Mouse (Mus musculus): ENCODE data around the gene Plekho2. TPM values are rescaled to one million over a fixed set of nuclear protein-coding genes. Genes with fewer than 3 reads are reported as not detected.
A peak's percentile ranks its signal among the peaks of the same experiment; 100 is the strongest.

Plekho2 gene
- polyA plus RNA-seq, 1 experiment from 2014 or later = 17.0 TPM

DNA sequence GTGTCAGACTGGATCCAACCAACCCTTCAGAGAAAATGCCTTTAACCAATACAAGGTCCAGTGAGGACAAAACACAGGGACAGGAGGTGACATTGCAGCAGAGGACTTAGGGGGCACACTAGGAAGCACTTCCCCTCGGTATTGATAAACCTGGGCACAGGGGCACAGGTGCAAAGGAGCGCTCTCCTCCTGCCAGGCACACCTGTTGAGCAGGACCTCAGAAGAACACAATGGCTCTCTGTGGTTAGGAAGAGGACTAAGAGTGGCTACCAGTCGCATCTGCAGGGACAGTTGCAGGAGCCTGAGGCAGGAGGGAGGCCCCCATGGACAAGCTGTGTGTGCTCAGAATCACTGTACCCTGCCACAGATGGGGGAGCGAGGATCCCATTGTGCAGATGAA lies 43.3 kb downstream of the Plekho2 start:
- no peak overlapping the region for H3K4me3 ChIP-seq (replicated peaks)
- H3K9ac ChIP-seq = no peak overlapping the region
- H3K27ac ChIP-seq = no peak overlapping the region
- no peak overlapping the region for H3K4me2 ChIP-seq
- H3K36me3 ChIP-seq = no peaks in the 10 kb centered on the region
- no peak for ATAC-seq (ENCODE audit: insufficient read depth, low FRiP score, low read depth)
- no peaks in the 10 kb centered on the region for H3K27me3 ChIP-seq (replicated peaks)
- no peaks in the 10 kb centered on the region for H3K9me3 ChIP-seq
- WGBS = 74% methylated on average over 4 of the region's 4 CpGs
- peaks cover 1% of the 10 kb centered on the region; the same call in 1 of the 2 replicates for H3K4me1 ChIP-seq

DNA sequence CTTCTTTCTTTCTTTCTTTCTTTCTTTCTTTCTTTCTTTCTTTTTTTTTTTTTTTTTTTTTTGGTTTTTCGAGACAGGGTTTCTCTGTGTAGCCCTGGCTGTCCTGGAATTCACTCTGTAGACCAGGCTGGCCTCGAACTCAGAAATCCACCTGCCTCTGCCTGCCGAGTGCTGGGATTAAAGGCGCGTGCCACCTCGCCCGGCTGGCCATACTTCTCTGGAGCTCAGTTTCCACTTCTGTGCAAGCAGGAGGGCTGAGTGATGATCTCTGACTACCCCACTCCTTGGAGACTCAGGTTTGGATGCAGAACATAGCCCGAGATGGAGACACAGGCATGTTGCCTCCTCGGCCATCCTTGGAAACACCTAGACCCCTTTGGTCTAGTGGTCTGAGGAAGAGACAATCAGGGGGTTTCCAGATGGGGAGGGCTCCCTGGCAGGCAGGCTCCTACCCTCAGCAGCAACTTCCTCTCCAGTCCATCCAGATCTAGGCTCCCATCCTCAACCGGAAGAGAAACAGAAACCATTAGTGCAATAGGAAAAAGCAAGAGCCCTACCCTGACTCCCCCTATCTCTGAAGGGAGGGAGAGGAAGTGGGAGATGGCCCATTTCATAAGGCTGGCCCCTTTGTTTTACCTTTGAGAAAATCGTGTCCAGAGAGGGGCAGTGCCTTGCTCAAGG lies 43.9 kb downstream of the Plekho2 start:
- Histone ChIP-seq H3K4me3 (replicated peaks) (no peak overlapping the region), H3K4me2 (no peak overlapping the region), H3K27ac (no peak overlapping the region), H3K9ac (no peak overlapping the region), H3K9me3 (no peaks in the 10 kb centered on the region), H3K4me1 (no peaks in the 10 kb centered on the region), H3K36me3 (no peaks in the 10 kb centered on the region), H3K27me3 (replicated peaks) (no peaks in the 10 kb centered on the region)
- no peak for ATAC-seq (ENCODE audit: insufficient read depth, low FRiP score, low read depth)
- WGBS = 76% methylated on average over 11 of the region's 11 CpGs

DNA sequence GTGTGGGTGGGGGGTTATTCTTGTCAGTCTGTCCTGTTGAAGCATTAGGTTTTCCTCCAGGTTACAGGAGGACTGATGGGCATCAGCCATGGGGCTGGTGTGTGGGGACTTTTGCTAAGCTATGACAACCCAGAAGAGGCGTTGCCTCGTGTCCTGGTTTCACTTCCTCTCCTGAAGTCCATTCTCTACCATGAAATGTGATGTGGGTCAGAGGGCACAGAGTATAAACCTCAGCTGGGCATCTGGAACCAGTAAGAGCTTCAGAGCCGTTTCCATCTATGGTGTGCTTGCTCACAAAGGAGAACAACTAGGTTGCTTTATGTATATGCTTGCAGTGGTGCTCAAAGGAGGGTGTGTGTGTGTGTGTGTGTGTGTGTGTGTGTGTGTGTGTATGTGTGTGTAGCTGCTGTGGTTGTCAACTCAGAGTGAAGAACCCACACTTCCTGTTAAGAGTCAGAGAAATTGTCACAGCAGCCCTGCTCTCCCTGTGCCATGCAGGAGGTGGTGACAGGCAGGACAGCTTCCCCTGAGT lies 44.6 kb downstream of the Plekho2 start:
- ATAC-seq (ENCODE audit: insufficient read depth, low FRiP score, low read depth) = no peak
- H3K36me3 ChIP-seq = no peaks in the 10 kb centered on the region
- no peaks in the 10 kb centered on the region for H3K4me1 ChIP-seq
- H3K4me2 ChIP-seq = no peak overlapping the region
- no peak overlapping the region for H3K9ac ChIP-seq
- no peak overlapping the region for H3K4me3 ChIP-seq (replicated peaks)
- WGBS = 60% methylated on average over 3 of the region's 3 CpGs
- H3K9me3 ChIP-seq = no peaks in the 10 kb centered on the region
- H3K27me3 ChIP-seq (replicated peaks) = no peaks in the 10 kb centered on the region
- no peak overlapping the region for H3K27ac ChIP-seq

DNA sequence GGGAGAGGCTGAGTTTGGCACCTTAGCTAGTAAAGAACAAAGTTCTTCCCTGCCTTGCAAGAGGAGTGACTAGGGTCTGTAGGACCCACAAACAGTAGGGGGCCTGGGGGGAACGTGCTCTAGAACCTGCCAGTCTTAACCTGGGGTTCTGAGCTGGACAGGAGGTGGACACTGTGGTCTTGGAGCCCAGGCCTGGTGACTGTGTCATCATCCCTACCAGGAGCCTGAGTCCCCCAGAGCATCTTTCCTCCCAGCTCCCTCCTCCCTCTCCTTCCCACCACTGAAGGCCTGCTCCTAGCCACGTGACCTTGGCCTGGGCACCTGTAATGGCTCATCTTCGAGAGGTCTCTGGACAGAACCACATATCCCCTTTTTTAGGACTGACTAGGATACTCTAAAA lies 45.7 kb downstream of the Plekho2 start:
- H3K4me3 ChIP-seq (replicated peaks) = no peak overlapping the region
- no peak for ATAC-seq (ENCODE audit: insufficient read depth, low FRiP score, low read depth)
- no peak overlapping the region for H3K27ac ChIP-seq
- no peaks in the 10 kb centered on the region for H3K27me3 ChIP-seq (replicated peaks)
- WGBS = 90% methylated on average over 3 of the region's 3 CpGs
- H3K9me3 ChIP-seq = no peaks in the 10 kb centered on the region
- H3K4me2 ChIP-seq = no peak overlapping the region
- H3K36me3 ChIP-seq = no peaks in the 10 kb centered on the region
- no peaks in the 10 kb centered on the region for H3K4me1 ChIP-seq
- no peak overlapping the region for H3K9ac ChIP-seq

DNA sequence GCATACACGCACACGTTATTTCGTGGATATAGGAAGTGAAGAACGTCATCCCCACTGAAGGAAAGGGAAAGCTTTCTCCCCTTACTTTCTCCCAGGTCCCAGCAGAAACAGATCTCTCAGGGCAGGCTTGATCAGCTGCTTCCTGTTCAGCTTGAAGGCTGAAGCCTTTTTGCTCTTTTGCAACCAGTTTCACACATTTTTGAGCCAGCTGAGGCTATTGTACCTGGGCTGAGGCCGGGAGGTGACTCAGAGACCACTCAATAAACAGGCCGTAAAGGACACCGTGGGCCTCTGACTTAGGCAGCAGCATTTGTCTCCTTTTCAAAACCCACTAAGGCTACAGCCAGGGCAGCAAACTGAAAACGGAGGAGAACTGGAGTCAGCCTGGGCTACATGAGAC lies 46.9 kb downstream of the Plekho2 start:
- no peak overlapping the region; the same call in 1 of the 2 replicates for H3K27ac ChIP-seq
- WGBS = 66% methylated on average over 8 of the region's 8 CpGs
- H3K4me3 ChIP-seq (replicated peaks) = no peak overlapping the region
- no peaks in the 10 kb centered on the region for H3K36me3 ChIP-seq
- no peaks in the 10 kb centered on the region for H3K27me3 ChIP-seq (replicated peaks)
- no peak overlapping the region for H3K9ac ChIP-seq
- no peaks in the 10 kb centered on the region for H3K9me3 ChIP-seq
- ATAC-seq (ENCODE audit: insufficient read depth, low FRiP score, low read depth) = no peak
- no peak overlapping the region for H3K4me2 ChIP-seq
- 0 out of 2 replicates have a peak, but pooled peaks cover 4% of the 10 kb centered on the region for H3K4me1 ChIP-seq

DNA sequence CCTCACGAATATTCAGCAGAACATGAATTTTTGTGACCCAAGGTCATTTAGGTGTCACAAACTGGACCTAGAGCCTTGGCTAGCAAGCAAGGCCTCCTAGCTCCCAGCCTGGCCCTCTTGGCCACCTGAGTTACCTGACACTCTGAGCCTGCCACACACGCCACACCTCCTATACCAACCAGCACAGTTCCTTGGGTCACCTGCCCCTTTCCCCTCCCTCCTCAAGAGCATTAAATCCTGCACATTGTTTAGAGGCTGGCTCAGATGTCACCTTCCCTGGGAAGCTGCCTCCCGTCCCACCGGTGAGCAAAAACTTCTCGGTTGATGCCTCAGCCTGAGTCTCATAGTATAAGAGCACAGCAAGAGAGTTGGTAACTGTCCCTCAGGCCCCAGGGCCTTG lies 48.6 kb downstream of the Plekho2 start:
- H3K27ac ChIP-seq = no peak overlapping the region
- no peak overlapping the region for H3K9ac ChIP-seq
- no peaks in the 10 kb centered on the region for H3K36me3 ChIP-seq
- H3K9me3 ChIP-seq = no peaks in the 10 kb centered on the region
- no peak overlapping the region for H3K4me3 ChIP-seq (replicated peaks)
- no peak for ATAC-seq (ENCODE audit: insufficient read depth, low FRiP score, low read depth)
- 0 out of 2 replicates have a peak, but pooled peaks cover 4% of the 10 kb centered on the region for H3K4me1 ChIP-seq
- no peaks in the 10 kb centered on the region for H3K27me3 ChIP-seq (replicated peaks)
- WGBS = 72% methylated on average over 5 of the region's 5 CpGs
- no peak overlapping the region for H3K4me2 ChIP-seq

DNA sequence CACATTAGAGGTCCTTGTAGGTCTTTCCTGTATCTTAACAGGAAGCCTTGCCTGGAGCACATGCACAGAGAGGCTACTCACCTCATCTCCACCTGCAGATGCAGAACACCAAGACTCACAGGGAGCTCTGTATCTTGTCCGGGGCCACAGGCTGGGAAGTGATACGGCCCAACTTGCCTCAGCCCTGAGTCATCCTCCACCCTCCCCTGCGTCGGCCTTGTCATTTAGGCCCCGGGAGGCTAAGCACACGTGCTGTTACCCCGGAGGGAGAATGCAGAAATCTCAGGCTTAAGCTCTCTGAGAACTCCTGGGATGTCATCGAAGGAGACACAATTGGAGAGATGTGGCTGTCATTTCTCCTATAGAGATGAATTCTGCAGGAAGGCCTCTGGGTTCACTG lies 50.2 kb downstream of the Plekho2 start:
- H3K4me3 ChIP-seq (replicated peaks) = no peak overlapping the region
- H3K36me3 ChIP-seq = no peaks in the 10 kb centered on the region
- H3K9ac ChIP-seq = no peak overlapping the region
- H3K27me3 ChIP-seq (replicated peaks) = no peaks in the 10 kb centered on the region
- no peaks in the 10 kb centered on the region for H3K9me3 ChIP-seq
- WGBS = 63% methylated on average over 8 of the region's 8 CpGs
- no peak overlapping the region for H3K4me2 ChIP-seq
- H3K4me1 ChIP-seq = 0 out of 2 replicates have a peak, but pooled peaks cover 4% of the 10 kb centered on the region
- ATAC-seq (ENCODE audit: insufficient read depth, low FRiP score, low read depth) = peak; percentile 68; the same call in 1 of the 2 replicates
- no peak overlapping the region for H3K27ac ChIP-seq

DNA sequence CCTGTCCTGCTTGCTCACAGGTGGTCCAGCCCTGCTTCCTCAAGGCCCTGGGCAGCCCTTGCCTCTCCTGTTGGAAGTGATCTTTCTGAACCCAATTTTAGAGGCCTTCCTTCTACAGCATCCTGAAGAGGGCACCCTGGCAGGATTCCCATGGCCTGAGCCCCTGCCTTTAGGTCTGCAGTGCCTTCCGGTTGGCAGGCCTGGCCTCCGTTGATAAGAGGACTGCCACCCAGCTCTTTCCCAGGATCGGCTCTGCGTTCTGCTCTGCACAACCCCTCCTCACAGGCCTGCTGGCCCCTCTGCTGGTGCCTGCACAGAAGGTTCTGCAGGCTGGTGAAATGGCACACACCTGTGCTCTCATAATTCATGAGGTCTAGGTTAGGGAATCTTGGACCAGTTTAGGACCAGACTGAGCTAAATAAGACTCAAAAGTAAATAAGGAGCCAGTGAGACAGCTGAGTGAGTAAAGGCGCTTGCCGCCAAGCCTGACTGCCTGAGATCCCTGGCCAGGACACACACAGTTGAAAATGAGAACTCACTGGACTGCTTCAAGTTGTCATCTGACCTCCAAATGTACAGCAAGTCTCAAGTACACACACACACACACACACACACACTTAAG lies 51.3 kb downstream of the Plekho2 start:
- Histone ChIP-seq H3K9me3 (no peaks in the 10 kb centered on the region), H3K4me3 (replicated peaks) (no peak overlapping the region), H3K36me3 (no peaks in the 10 kb centered on the region), H3K9ac (no peak overlapping the region), H3K27me3 (replicated peaks) (no peaks in the 10 kb centered on the region), H3K4me1 (0 out of 2 replicates have a peak, but pooled peaks cover 7% of the 10 kb centered on the region), H3K27ac (no peak overlapping the region), H3K4me2 (no peak overlapping the region)
- WGBS = 64% methylated on average over 6 of the region's 6 CpGs
- peak; percentile 71; the same call in 1 of the 2 replicates for ATAC-seq (ENCODE audit: insufficient read depth, low FRiP score, low read depth)

DNA sequence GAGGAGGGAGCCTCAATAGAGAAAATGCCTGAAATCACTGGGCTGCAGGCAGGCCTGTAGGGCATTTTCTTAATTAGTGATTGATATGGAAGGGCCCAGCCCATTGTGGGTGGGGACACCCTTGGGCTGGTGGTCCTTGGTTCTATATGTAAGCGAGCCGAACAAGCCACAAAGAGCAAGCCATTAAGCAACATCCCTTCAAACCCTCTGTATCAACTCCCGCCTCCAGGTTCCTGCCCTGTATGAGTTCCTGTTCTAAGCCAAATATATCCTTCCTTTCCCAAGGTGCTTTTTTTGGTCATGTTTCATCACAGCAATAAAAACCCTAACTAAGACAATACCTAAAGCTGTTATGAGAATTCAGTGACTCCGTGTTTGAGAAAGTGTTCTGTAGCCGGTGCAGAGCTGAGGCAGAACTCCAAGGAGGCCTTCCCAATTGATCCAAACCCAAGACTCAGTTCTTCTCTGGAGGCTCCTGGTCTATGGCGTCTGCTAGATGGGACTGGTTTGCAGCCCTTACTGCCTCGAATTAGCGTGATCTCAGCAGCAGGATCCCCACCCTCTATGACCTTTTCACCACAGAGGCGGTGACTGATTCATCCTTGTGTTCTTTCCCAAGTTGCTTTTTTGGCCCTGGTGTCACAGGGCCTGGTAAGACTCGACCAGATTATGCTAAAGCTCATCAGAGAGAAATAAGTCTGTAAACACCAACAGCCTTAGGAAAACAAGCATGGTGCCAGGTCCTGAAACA lies 54.2 kb downstream of the Plekho2 start:
- no peaks in the 10 kb centered on the region for H3K9me3 ChIP-seq
- no peak for ATAC-seq (ENCODE audit: insufficient read depth, low FRiP score, low read depth)
- no peaks in the 10 kb centered on the region for H3K27me3 ChIP-seq (replicated peaks)
- peaks cover 9% of the 10 kb centered on the region; the same call in 1 of the 2 replicates for H3K4me1 ChIP-seq
- H3K9ac ChIP-seq = no peak overlapping the region
- no peak overlapping the region for H3K4me2 ChIP-seq
- WGBS = 79% methylated on average over 10 of the region's 10 CpGs
- no peak overlapping the region for H3K27ac ChIP-seq
- H3K4me3 ChIP-seq (replicated peaks) = no peak overlapping the region
- no peaks in the 10 kb centered on the region for H3K36me3 ChIP-seq

DNA sequence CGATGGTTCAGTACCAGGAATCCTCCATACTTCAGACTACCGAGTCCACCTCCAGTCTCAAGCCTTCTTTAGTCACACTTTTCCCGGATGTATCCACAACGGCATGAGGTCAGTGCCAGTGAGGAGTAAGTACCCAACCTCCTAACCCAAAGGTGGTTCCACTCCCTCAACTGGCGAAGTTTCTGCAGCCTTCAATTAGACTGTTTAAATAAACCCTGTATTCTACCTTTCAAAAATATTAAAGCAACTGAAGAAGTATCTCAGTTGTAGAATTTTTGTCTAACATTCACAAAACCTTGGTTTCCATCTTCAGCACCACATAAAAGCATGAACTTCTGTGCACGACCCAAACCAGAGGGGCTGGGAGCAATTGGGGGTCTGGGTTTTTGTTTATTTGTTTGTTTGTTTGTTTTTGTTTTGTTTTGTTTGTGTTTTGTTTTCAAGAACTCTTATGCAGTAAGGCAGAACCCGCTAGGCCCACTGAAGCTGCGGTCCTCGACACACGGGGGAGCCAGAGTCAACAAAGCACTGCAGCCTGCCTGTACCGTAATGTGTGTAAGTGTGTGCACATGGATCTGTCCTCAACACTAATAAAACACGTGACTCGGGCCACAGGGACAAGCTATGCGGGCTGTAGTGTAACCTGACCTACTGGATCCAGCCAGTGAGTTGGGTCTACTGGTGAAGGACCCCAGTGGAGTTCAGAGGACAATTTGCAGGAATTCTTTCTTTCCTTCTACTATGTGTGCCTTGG lies 56.1 kb downstream of the Plekho2 start:
- H3K9ac ChIP-seq = no peak overlapping the region
- WGBS = 24% methylated on average over 14 of the region's 14 CpGs
- no peak overlapping the region for H3K4me3 ChIP-seq (replicated peaks)
- H3K9me3 ChIP-seq = no peaks in the 10 kb centered on the region
- no peak overlapping the region for H3K4me2 ChIP-seq
- H3K27ac ChIP-seq = no peak overlapping the region
- H3K4me1 ChIP-seq = peaks cover 14% of the 10 kb centered on the region; the same call in 1 of the 2 replicates
- H3K36me3 ChIP-seq = no peaks in the 10 kb centered on the region
- peak; percentile 82 for ATAC-seq (ENCODE audit: insufficient read depth, low FRiP score, low read depth)
- H3K27me3 ChIP-seq (replicated peaks) = no peaks in the 10 kb centered on the region

DNA sequence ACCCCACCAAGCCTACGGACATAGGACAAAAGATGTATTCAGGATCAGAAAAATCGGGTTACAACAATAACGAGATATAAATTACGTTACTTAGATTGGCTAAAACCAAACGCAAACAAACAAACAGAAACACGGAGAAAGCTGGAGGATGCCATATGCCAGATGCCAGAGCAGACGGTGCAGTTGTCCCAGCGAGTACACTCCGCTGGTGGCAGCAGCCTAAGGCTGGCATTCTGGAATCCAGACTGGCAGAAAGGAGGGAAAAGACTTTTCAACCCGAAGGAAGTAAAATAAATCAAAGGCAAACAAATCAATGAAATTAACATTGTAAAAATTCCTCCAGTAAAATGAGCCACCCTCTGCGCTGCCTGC lies 59.3 kb downstream of the Plekho2 start:
- no peaks in the 10 kb centered on the region for H3K27me3 ChIP-seq (replicated peaks)
- no peak for ATAC-seq (ENCODE audit: insufficient read depth, low FRiP score, low read depth)
- peak overlapping the region; percentile 23 for H3K4me3 ChIP-seq (replicated peaks)
- no peak overlapping the region for H3K9ac ChIP-seq
- H3K27ac ChIP-seq = no peak overlapping the region
- peaks cover 10% of the 10 kb centered on the region; the same call in 1 of the 2 replicates for H3K4me1 ChIP-seq
- 22% methylated on average over 11 of the region's 11 CpGs for WGBS
- H3K4me2 ChIP-seq = peak overlapping the region; percentile 51
- H3K36me3 ChIP-seq = no peaks in the 10 kb centered on the region
- no peaks in the 10 kb centered on the region for H3K9me3 ChIP-seq
